Mouse (Mus musculus): Measurements from ENCODE around the gene Ipcef1.
"Not testable (repeated sequence)": the region's sequence is repeated elsewhere in the genome, so short reads cannot be mapped to it uniquely, and the experiment has no call there.

Gene Ipcef1

GRCm38 (mm10) chr10:6956357-6956756, 95.9 kb downstream of the Ipcef1 start:
- no peak for DNase-seq

GRCm38 (mm10) chr10:6954533-6954932, 97.7 kb downstream of the Ipcef1 start:
- no peak for DNase-seq

- no peak for DNase-seq
Observed at GRCm38 (mm10) chr10:6953115-6953514, 99.2 kb downstream of the Ipcef1 start.

- no peak for DNase-seq
Observed at GRCm38 (mm10) chr10:6936671-6937425, 115.4 kb downstream of the Ipcef1 start.

GRCm38 (mm10) chr10:6934776-6935175, 117.5 kb downstream of the Ipcef1 start:
- no peak for DNase-seq

- DNase-seq = no peak
Observed at GRCm38 (mm10) chr10:6930889-6931288, 121.4 kb downstream of the Ipcef1 start.

GRCm38 (mm10) chr10:6930398-6930797, 121.9 kb downstream of the Ipcef1 start:
- no peak for DNase-seq

GRCm38 (mm10) chr10:6928905-6929304, 123.4 kb downstream of the Ipcef1 start:
- DNase-seq = no peak

- DNase-seq = no peak
Observed at GRCm38 (mm10) chr10:6927600-6928223, 124.6 kb downstream of the Ipcef1 start.

GRCm38 (mm10) chr10:6926724-6927123, 125.6 kb downstream of the Ipcef1 start:
- no peak for DNase-seq

GRCm38 (mm10) chr10:6916545-6917257, 135.6 kb downstream of the Ipcef1 start:
- peak; percentile 12 for DNase-seq

GRCm38 (mm10) chr10:6915991-6916390, 136.3 kb downstream of the Ipcef1 start:
- no peak for DNase-seq

GRCm38 (mm10) chr10:6909763-6910162, 142.5 kb downstream of the Ipcef1 start:
- no peak for DNase-seq

GRCm38 (mm10) chr10:6901819-6902393, 150.4 kb downstream of the Ipcef1 start:
- DNase-seq = no peak

GRCm38 (mm10) chr10:6900126-6900525, 152.2 kb downstream of the Ipcef1 start:
- no peak for DNase-seq

GRCm38 (mm10) chr10:6896659-6897303, 155.5 kb downstream of the Ipcef1 start:
- no peak for DNase-seq

- DNase-seq = no peak
Observed at GRCm38 (mm10) chr10:6895796-6896195, 156.5 kb downstream of the Ipcef1 start.

- DNase-seq = no peak
Observed at GRCm38 (mm10) chr10:6890348-6891009, 161.8 kb downstream of the Ipcef1 start.

GRCm38 (mm10) chr10:6889640-6890245, 162.5 kb downstream of the Ipcef1 start:
- DNase-seq = no peak

- DNase-seq = no peak
Observed at GRCm38 (mm10) chr10:6885460-6885859, 166.8 kb downstream of the Ipcef1 start.

GRCm38 (mm10) chr10:6882041-6882440, 170.2 kb downstream of the Ipcef1 start:
- DNase-seq = not testable (repeated sequence)
